Mouse (Mus musculus): ENCODE measurements around the gene 2900011O08Rik. TPM values are rescaled to one million over a fixed set of nuclear protein-coding genes. Genes with fewer than 3 reads are reported as not detected.

Gene 2900011O08Rik
- total RNA-seq (2023) = not detected in 4 replicates

GRCm38 (mm10) chr16:13986574-13987478 is at the start of gene 2900011O08Rik, which contains the start of gene Ifitm7:
TSS of gene 2900011O08Rik (plus strand) at chr16:13986604.
TSS of gene Ifitm7 (minus strand) at chr16:13986888.

Other genes starting within 250 kb of the 2900011O08Rik start
- gene Rrn3, start 205.9 kb upstream of the 2900011O08Rik start, total RNA-seq (2023) = 35.8 to 41.3 TPM (median 38.2 TPM) in 4 replicates
- gene Ntan1, start 167.8 kb upstream of the 2900011O08Rik start, total RNA-seq (2023) = 185 to 211 TPM (median 199 TPM) in 4 replicates
- 75.6 to 85.4 TPM (median 83.1 TPM) in 4 replicates for gene Pdxdc1, start 83.5 kb upstream of the 2900011O08Rik start, total RNA-seq (2023)
- 0.97 to 1.5 TPM (median 1.2 TPM) in 4 replicates for gene Mpv17l, start 83.4 kb upstream of the 2900011O08Rik start, total RNA-seq (2023)
- not detected in 4 replicates for gene Ifitm7, start 284 bp downstream of the 2900011O08Rik start, total RNA-seq (2023)
- 35.1 to 44.6 TPM (median 38.7 TPM) in 4 replicates for gene Nde1, start 176.7 kb downstream of the 2900011O08Rik start, total RNA-seq (2023)
- 58.6 to 68.0 TPM (median 65.3 TPM) in 4 replicates for gene Marf1, start 176.7 kb downstream of the 2900011O08Rik start, total RNA-seq (2023)

Measured in B cell, adult 62 days (primary cell).